In the genomic region with DNA sequence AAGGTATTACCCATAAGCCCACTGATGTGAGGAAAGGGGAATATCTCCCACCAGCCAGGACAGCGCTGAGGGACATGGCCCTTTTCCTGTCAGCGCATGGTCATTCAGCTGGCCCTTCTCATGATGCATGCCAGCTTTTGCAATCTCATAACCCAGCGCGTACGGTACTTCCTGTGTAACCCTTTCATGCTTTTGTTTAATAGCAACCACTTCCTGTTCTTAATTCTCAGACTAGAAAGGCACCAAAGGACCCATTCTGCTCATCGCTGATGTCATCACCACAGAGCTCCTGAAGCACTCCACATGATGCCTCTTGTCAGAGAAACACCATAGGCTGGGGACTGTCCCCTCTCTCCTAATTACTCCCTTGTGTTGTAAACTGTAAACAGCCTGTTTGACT, we compare ENCODE assay signal across 13 mouse cellular contexts. TPM values are rescaled to one million over a fixed set of nuclear protein-coding genes. Genes with fewer than 3 reads are reported as not detected.
DNase-seq lines count a peak whose midpoint lies in the region; ATAC-seq lines count a peak whose summit lies in the region.
"Had no signal": no experiment of that assay in that cellular context is flagged by ENCODE, and none has a peak within 500 bp of the region (broad histone marks: within the 10 kb centered on the region; RNA-seq: fewer than 3 reads in every experiment).

No protein-coding gene starts in this region.

- H3K36me3 ChIP-seq in liver, embryonic 16.5 days (ENCODE audit: control insufficient read depth, insufficient read depth) = no peaks in the 10 kb centered on the region
- H3K36me3 ChIP-seq in splenic B cell, adult 2 months (ENCODE audit: control insufficient read depth, insufficient read depth, low read length, poor library complexity, severe bottlenecking) = no peaks in the 10 kb centered on the region
- H3K36me3 ChIP-seq: limb, embryonic 13.5 days; neural tube, embryonic 12.5 days had no signal

- 0 out of 2 replicates have a peak, but pooled peaks have one; percentile 7 for ATAC-seq in liver, embryonic 16.5 days (ENCODE audit: low read depth)

- H3K27ac ChIP-seq in liver, embryonic 16.5 days (ENCODE audit: low read length) = peak overlapping the region; percentile 74
- H3K27ac ChIP-seq: limb, embryonic 13.5 days; neural tube, embryonic 12.5 days had no signal

- peak overlapping the region; percentile 9; the same call in 1 of the 2 replicates for H3K9ac ChIP-seq in liver, embryonic 16.5 days (ENCODE audit: low read depth, low read length)
- H3K9ac ChIP-seq: limb, embryonic 13.5 days; neural tube, embryonic 12.5 days had no signal

- no peak overlapping the region for H3K4me3 ChIP-seq in liver, embryonic 16.5 days (ENCODE audit: low read depth, low read length)
- H3K4me3 ChIP-seq: limb, embryonic 13.5 days; neural tube, embryonic 12.5 days had no signal

- peak; percentile 55 for DNase-seq in thymus, postnatal 0 days (ENCODE audit: low spot score)
- DNase-seq in thymus, postnatal 10 days (ENCODE audit: low spot score in 2 of 2) = no peak
- peak; percentile 36 for DNase-seq in c-Kit-positive CD71-negative TER-119-negative erythroid progenitor cells, embryonic 14.5 days (ENCODE audit: low read depth)
- peak; percentile 83 for DNase-seq in splenic B cell, adult 2 months (ENCODE audit: low read depth, low spot score)
- no peak for DNase-seq in frontal cortex, postnatal 36 days (ENCODE audit: low spot score in 2 of 2)
- no peak for DNase-seq in layer of hippocampus, adult 9-10 months (ENCODE audit: low spot score)
- DNase-seq: adrenal gland, postnatal 36 days; cerebellum, adult 9-11 months; gastrocnemius, postnatal 10 days; right cerebral cortex, postnatal 25 days had no signal

- H3K9me3 ChIP-seq in liver, embryonic 16.5 days (replicated peaks; ENCODE audit: control insufficient read depth, low read length) = no peaks in the 10 kb centered on the region
- H3K9me3 ChIP-seq: limb, embryonic 13.5 days; neural tube, embryonic 12.5 days had no signal

- no peaks in the 10 kb centered on the region for H3K27me3 ChIP-seq in liver, embryonic 16.5 days (ENCODE audit: control insufficient read depth, insufficient read depth, low read depth, low read length)
- no peaks in the 10 kb centered on the region for H3K27me3 ChIP-seq in splenic B cell, adult 2 months (ENCODE audit: control insufficient read depth, insufficient read depth, low read length, poor library complexity, severe bottlenecking)
- H3K27me3 ChIP-seq: limb, embryonic 13.5 days; neural tube, embryonic 12.5 days had no signal

- H3K4me2 ChIP-seq in liver, embryonic 16.5 days (ENCODE audit: low read depth, low read length) = peak overlapping the region; percentile 35
- H3K4me2 ChIP-seq: limb, embryonic 13.5 days; neural tube, embryonic 12.5 days had no signal

- 11% methylated on average over 6 of the region's 6 CpGs for WGBS in liver, embryonic 16.5 days (ENCODE audit: insufficient replicate concordance)

- peaks cover 44% of the 10 kb centered on the region for H3K4me1 ChIP-seq in liver, embryonic 16.5 days (ENCODE audit: control insufficient read depth, low read depth, low read length)

RNA-seq across cellular contexts. Expression of a gene that starts 33.1 kb away (rescaled TPM):
- 43.2 and 45.8 TPM in 2 replicates for polyA plus RNA-seq in thymus, postnatal 0 days (2015; fragmentation: Nextera tagmentation; extraction: Ambion mirVana)
- 21.2 and 22.3 TPM in 2 replicates for polyA plus RNA-seq in liver, embryonic 16.5 days (2015; fragmentation: Nextera tagmentation; extraction: Ambion mirVana)

Comparison
In these comparisons a context has a peak if more than half of its experiments do, and no peak if none do; other contexts are left out.
1. DNase-seq: peak in thymus, postnatal 0 days (single experiment), c-Kit-positive CD71-negative TER-119-negative erythroid progenitor cells, embryonic 14.5 days (single experiment) and splenic B cell, adult 2 months (single experiment); none in thymus, postnatal 10 days (0 of 2), frontal cortex, postnatal 36 days (0 of 2) and layer of hippocampus, adult 9-10 months (single experiment).